Mouse (Mus musculus): Measurements from ENCODE around the gene Arfip1. TPM values are rescaled to one million over a fixed set of nuclear protein-coding genes. Genes with fewer than 3 reads are reported as not detected.

Arfip1 gene
- total and polyA plus RNA-seq, 2 experiments from 2014 or later, result 10.9 to 42.1 TPM

GRCm38 (mm10) chr3:84447803-84448202 is 134.6 kb downstream of the Arfip1 start:
- no peak for TF ChIP-seq EP300 (IDR thresholded peaks at IDR 0.05; ENCODE audit: low read depth)
- no peak for TF ChIP-seq CTCF (IDR thresholded peaks at IDR 0.05; ENCODE audit: low read depth)
- H3K4me3 ChIP-seq (ENCODE audit: low read depth, low read length), result no peak overlapping the region
- H3K36me3 ChIP-seq (replicated peaks; ENCODE audit: control insufficient read depth, insufficient read depth, low read length), result no peaks in the 10 kb centered on the region
- peaks cover 15% of the 10 kb centered on the region; the same call in 1 of the 2 replicates for H3K27me3 ChIP-seq (ENCODE audit: control insufficient read depth, insufficient read depth, low read length)
- H3K9me3 ChIP-seq (replicated peaks; ENCODE audit: control insufficient read depth, low read length), result no peaks in the 10 kb centered on the region
- H3K27ac ChIP-seq (ENCODE audit: low read depth), result no peak overlapping the region
- DNase-seq (ENCODE audit: low spot score) (no peak), ATAC-seq (ENCODE audit: insufficient read depth, low read depth) (no peak)
- WGBS, result 68% methylated on average over 5 of the region's 5 CpGs
- H3K4me2 ChIP-seq (ENCODE audit: low read depth, low read length), result no peak overlapping the region
- H3K4me1 ChIP-seq (ENCODE audit: control insufficient read depth, insufficient read depth), result peaks cover 9% of the 10 kb centered on the region; the same call in 1 of the 2 replicates
- no peak overlapping the region for H3K9ac ChIP-seq (replicated peaks; ENCODE audit: low read depth, low read length)

Other genes starting within 250 kb of the Arfip1 start
- 1.2 and 1.5 TPM in 2 replicates for gene Fhdc1, start 102.2 kb downstream of the Arfip1 start, total RNA-seq (2014; rRNA removed; ENCODE audit: low replicate concordance)
- 0.48 and 0.71 TPM in 2 replicates for gene Fhdc1, start 102.2 kb downstream of the Arfip1 start, polyA plus RNA-seq (2015; fragmentation: Nextera tagmentation; extraction: Ambion mirVana)
- gene Tigd4, start 10.9 kb upstream of the Arfip1 start, total RNA-seq (2014; rRNA removed; ENCODE audit: low replicate concordance), result 0.15 and 1.3 TPM in 2 replicates
- 0.29 and 0.34 TPM in 2 replicates for gene Tigd4, start 10.9 kb upstream of the Arfip1 start, polyA plus RNA-seq (2015; fragmentation: Nextera tagmentation; extraction: Ambion mirVana)
- gene Tmem154, start 83.6 kb upstream of the Arfip1 start, total RNA-seq (2014; rRNA removed; ENCODE audit: low replicate concordance), result 0.57 and 1.7 TPM in 2 replicates
- gene Tmem154, start 83.6 kb upstream of the Arfip1 start, polyA plus RNA-seq (2015; fragmentation: Nextera tagmentation; extraction: Ambion mirVana), result 0.89 and 1.2 TPM in 2 replicates
- 11.8 and 13.8 TPM in 2 replicates for gene Fbxw7, start 232.6 kb upstream of the Arfip1 start, total RNA-seq (2014; rRNA removed; ENCODE audit: low replicate concordance)
- 19.3 and 21.6 TPM in 2 replicates for gene Fbxw7, start 232.6 kb upstream of the Arfip1 start, polyA plus RNA-seq (2015; fragmentation: Nextera tagmentation; extraction: Ambion mirVana)